Mouse (Mus musculus): ENCODE measurements around the gene Gm12248.
"Not testable (repeated sequence)": the region's sequence is repeated elsewhere in the genome, so short reads cannot be mapped to it uniquely, and the experiment has no call there.

Gm12248 gene

GRCm38 (mm10) chr11:58102581-58103343 is 9.8 kb upstream of the Gm12248 start:
- no peak for DNase-seq (ENCODE audit: low spot score in 2 of 2)

- DNase-seq (ENCODE audit: low spot score in 2 of 2): no peak
Measured at GRCm38 (mm10) chr11:58102146-58102545, 9.2 kb upstream of the Gm12248 start.

GRCm38 (mm10) chr11:58101194-58101720 is 8.3 kb upstream of the Gm12248 start:
- no peak for DNase-seq (ENCODE audit: low spot score in 2 of 2)

- no peak for DNase-seq (ENCODE audit: low spot score in 2 of 2)
Measured at GRCm38 (mm10) chr11:58100006-58100405, 7.1 kb upstream of the Gm12248 start.

GRCm38 (mm10) chr11:58098366-58098720 is 5.4 kb upstream of the Gm12248 start:
- DNase-seq (ENCODE audit: low spot score in 2 of 2): not testable (repeated sequence)

- DNase-seq (ENCODE audit: low spot score in 2 of 2): peak; percentile 12 to 14
Measured at GRCm38 (mm10) chr11:58097621-58098365, 4.9 kb upstream of the Gm12248 start.

GRCm38 (mm10) chr11:58096821-58097620 is 4.1 kb upstream of the Gm12248 start:
- DNase-seq (ENCODE audit: low spot score in 2 of 2): peak in 1 of 2 experiments; percentile 7

GRCm38 (mm10) chr11:58096160-58096559 is 3.2 kb upstream of the Gm12248 start:
- no peak for DNase-seq (ENCODE audit: low spot score in 2 of 2)

GRCm38 (mm10) chr11:58095561-58095960 is 2.6 kb upstream of the Gm12248 start:
- DNase-seq (ENCODE audit: low spot score in 2 of 2): no peak

GRCm38 (mm10) chr11:58094766-58095165 is 1.8 kb upstream of the Gm12248 start:
- no peak for DNase-seq (ENCODE audit: low spot score in 2 of 2)

- DNase-seq (ENCODE audit: low spot score in 2 of 2): no peak
Measured at GRCm38 (mm10) chr11:58092541-58092940, 393 bp downstream of the Gm12248 start.

GRCm38 (mm10) chr11:58081716-58082115 is 11.2 kb downstream of the Gm12248 start:
- no peak for DNase-seq (ENCODE audit: low spot score in 2 of 2)

GRCm38 (mm10) chr11:58077270-58077669 is 15.7 kb downstream of the Gm12248 start:
- no peak for DNase-seq (ENCODE audit: low spot score in 2 of 2)

GRCm38 (mm10) chr11:58072978-58073377 is 20.0 kb downstream of the Gm12248 start:
- no peak for DNase-seq (ENCODE audit: low spot score in 2 of 2)

GRCm38 (mm10) chr11:58065025-58065424 is 27.9 kb downstream of the Gm12248 start:
- DNase-seq (ENCODE audit: low spot score in 2 of 2): no peak

- no peak for DNase-seq (ENCODE audit: low spot score in 2 of 2)
Measured at GRCm38 (mm10) chr11:58062586-58062985, 30.3 kb downstream of the Gm12248 start.

- not testable (repeated sequence) for DNase-seq (ENCODE audit: low spot score in 2 of 2)
Measured at GRCm38 (mm10) chr11:58061218-58061617, 31.7 kb downstream of the Gm12248 start.

GRCm38 (mm10) chr11:58059752-58060151 is 33.2 kb downstream of the Gm12248 start:
- DNase-seq (ENCODE audit: low spot score in 2 of 2): not testable (repeated sequence)

GRCm38 (mm10) chr11:58057455-58057854 is 35.5 kb downstream of the Gm12248 start:
- peak; percentile 32 to 49 for DNase-seq (ENCODE audit: low spot score in 2 of 2)

GRCm38 (mm10) chr11:58046438-58046837 is 46.5 kb downstream of the Gm12248 start:
- no peak for DNase-seq (ENCODE audit: low spot score in 2 of 2)

GRCm38 (mm10) chr11:58042861-58043431 is 50.0 kb downstream of the Gm12248 start:
- no peak for DNase-seq (ENCODE audit: low spot score in 2 of 2)

GRCm38 (mm10) chr11:58039027-58039426 is 53.9 kb downstream of the Gm12248 start:
- DNase-seq (ENCODE audit: low spot score in 2 of 2): no peak
